Mouse (Mus musculus) C2C12 (cell line): ENCODE results near the gene Atxn3. TPM values are rescaled to one million over a fixed set of nuclear protein-coding genes. Genes with fewer than 3 reads are reported as not detected.

Experiments used
- H3K27me3 ChIP-seq: one replicate; pipeline ENCODE4 v1.6.1; 2011; ENCODE audit not compliant: control insufficient read depth, insufficient read depth, insufficient read length
- H3K36me3 ChIP-seq: one replicate; pipeline ENCODE4 v1.6.1; 2011; ENCODE audit not compliant: control insufficient read depth, insufficient read depth
- H3K4me3 ChIP-seq: one replicate; pipeline ENCODE4 v1.5.1; 2011; ENCODE audit warnings: mild to moderate bottlenecking, control low read depth; ENCODE audit not compliant: poor library complexity, insufficient read depth, severe bottlenecking
- H3K79me2 ChIP-seq: one replicate; pipeline ENCODE4 v1.6.1; 2011; ENCODE audit not compliant: control insufficient read depth, insufficient read depth
- H3K79me3 ChIP-seq: one replicate; pipeline ENCODE4 v1.6.1; 2011; ENCODE audit warnings: low read depth, control low read depth
- H3ac ChIP-seq: one replicate; pipeline ENCODE3; 2011; ENCODE audit warnings: low read depth; ENCODE audit not compliant: control insufficient read depth, insufficient read length
- CEBPB ChIP-seq: IDR thresholded peaks from one replicate; pipeline ENCODE4 v1.6.1; 2011; ENCODE audit warnings: low read depth, mild to moderate bottlenecking, control low read depth, moderate library complexity
- CTCF ChIP-seq: IDR thresholded peaks from one replicate; pipeline ENCODE4 v1.5.1; 2011; ENCODE audit not compliant: control insufficient read depth, insufficient read depth, insufficient read length
- polyA plus RNA-seq: library from polyadenylated mRNA; unstranded; fragments of >200 nt; fragmentation: generic; extraction: Trizol; gene quantifications from one replicate; pipeline ENCODE4 v1.2.1, GENCODE M21; 2012; ENCODE audit warnings: missing spikeins

Gene Atxn3
- polyA plus RNA-seq, 1 experiment = 2.0 TPM

DNA sequence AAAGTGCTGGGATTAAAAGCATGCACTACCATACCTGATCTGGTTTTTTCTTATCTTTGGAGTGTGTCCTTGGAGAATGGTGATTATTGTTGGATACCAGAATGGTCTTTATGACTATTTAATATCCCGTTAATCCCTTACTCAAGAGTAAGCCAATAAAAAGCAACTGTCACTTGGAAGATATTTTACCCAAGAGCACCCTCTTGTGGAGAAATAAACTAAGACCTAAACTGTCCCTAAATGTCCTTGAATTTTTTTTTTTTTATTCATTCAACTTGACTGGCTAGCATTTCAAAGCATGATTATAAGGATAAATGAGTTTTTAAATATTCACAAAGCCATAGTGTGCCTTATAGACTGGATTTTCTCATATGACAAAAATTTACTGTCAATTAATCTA lies 82.9 kb downstream of the Atxn3 start:
- no peak overlapping the region for H3ac ChIP-seq
- no peaks in the 10 kb centered on the region for H3K79me2 ChIP-seq
- TF ChIP-seq CTCF (no peak), CEBPB (no peak)
- no peaks in the 10 kb centered on the region for H3K79me3 ChIP-seq
- peaks cover 56% of the 10 kb centered on the region for H3K36me3 ChIP-seq
- H3K4me3 ChIP-seq = no peak overlapping the region
- no peaks in the 10 kb centered on the region for H3K27me3 ChIP-seq

Other genes starting within 250 kb of the Atxn3 start
- not detected for gene Tc2n, start 239.7 kb downstream of the Atxn3 start, polyA plus RNA-seq
- 4.8 TPM for gene Fbln5, start 139.2 kb downstream of the Atxn3 start, polyA plus RNA-seq
- 2.4 TPM for gene Trip11, start 45.0 kb downstream of the Atxn3 start, polyA plus RNA-seq
- 14.3 TPM for gene Cpsf2, start 17.7 kb upstream of the Atxn3 start, polyA plus RNA-seq
- not detected for gene Slc24a4, start 170.5 kb upstream of the Atxn3 start, polyA plus RNA-seq